Mouse (Mus musculus): ENCODE measurements around the gene Ric3. TPM values are rescaled to one million over a fixed set of nuclear protein-coding genes. Genes with fewer than 3 reads are reported as not detected.

The Ric3 gene
- total and polyA plus RNA-seq, 3 experiments, result 0.57 to 1.9 (median 1.1) TPM

DNA sequence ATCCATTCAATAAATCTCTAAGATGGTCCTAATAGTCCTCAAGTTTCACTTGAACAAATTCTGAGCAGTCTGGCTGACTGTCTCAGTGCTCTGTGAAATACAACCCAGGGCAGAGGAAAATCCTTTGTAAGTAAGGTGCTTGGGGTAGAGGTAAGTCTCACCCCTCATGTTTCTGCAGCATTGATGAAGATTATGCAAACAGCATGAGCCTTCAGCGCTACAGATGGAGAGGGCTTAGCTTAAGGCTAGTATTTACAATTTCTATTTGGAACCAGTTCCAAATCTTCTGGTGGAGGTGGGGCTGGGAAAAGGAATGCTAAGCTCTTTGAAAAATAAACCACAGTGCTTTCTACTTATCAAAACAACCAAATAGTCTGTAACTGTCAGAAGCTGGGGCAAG is 44.1 kb downstream of the Ric3 start:
- no peak for DNase-seq
- Histone ChIP-seq H3K27me3 (ENCODE audit: control insufficient read depth, insufficient read depth, low read length) (no peaks in the 10 kb centered on the region), H3K79me2 (replicated peaks; ENCODE audit: control insufficient read depth, insufficient read depth, low read length) (no peaks in the 10 kb centered on the region), H3K36me3 (ENCODE audit: control insufficient read depth, insufficient read depth, low read length) (no peaks in the 10 kb centered on the region), H3K27ac (no peak overlapping the region), H3K4me3 (no peak overlapping the region), H3K4me1 (ENCODE audit: control insufficient read depth, insufficient read depth, low read length) (no peaks in the 10 kb centered on the region), H3K9ac (ENCODE audit: low read depth, low read length) (no peak overlapping the region)
- no peak for TF ChIP-seq CTCF (IDR thresholded peaks at IDR 0.05)
- no peak for TF ChIP-seq POLR2A (IDR thresholded peaks at IDR 0.05; ENCODE audit: insufficient read depth, low read depth, low read length)
- no peak for TF ChIP-seq EP300 (IDR thresholded peaks at IDR 0.05; ENCODE audit: insufficient read depth, low read depth, low read length)
- 68% methylated on average over 1 of the region's 1 CpGs for WGBS
- intact Hi-C loops (cut with DNase I), result no loop called here

DNA sequence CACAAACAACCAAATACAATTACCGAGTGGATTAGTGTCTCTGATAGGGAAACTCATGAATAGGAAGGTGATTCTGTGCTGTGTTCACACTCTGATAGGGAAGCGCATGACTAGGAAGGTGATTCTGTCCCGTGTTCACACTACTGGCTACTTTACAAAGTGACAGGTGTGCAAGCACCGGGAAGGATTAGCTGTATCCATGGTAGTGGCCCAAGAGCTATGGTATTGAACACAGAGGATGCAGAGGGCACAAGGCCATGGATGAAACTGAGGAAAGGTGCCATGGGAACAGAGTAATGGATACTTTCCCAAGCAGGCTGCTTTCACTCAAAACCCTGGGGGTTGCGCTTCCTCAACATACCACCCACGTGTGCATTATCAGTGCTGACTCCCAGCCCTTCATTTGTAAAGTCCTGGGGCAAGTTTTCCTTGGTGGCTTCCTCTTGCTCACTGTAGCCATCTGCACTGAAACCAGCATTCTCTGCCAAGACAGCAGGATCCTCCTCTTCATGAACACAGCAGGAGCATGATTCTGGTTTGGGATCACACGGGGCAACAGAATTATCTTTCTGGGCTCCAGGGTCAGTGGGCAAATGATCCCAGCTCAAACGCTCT is 44.9 kb downstream of the Ric3 start:
- TF ChIP-seq CTCF (IDR thresholded peaks at IDR 0.05) (no peak), POLR2A (IDR thresholded peaks at IDR 0.05; ENCODE audit: insufficient read depth, low read depth, low read length) (no peak), EP300 (IDR thresholded peaks at IDR 0.05; ENCODE audit: insufficient read depth, low read depth, low read length) (no peak)
- Histone ChIP-seq H3K36me3 (ENCODE audit: control insufficient read depth, insufficient read depth, low read length) (no peaks in the 10 kb centered on the region), H3K79me2 (replicated peaks; ENCODE audit: control insufficient read depth, insufficient read depth, low read length) (no peaks in the 10 kb centered on the region), H3K4me3 (no peak overlapping the region), H3K27ac (no peak overlapping the region), H3K9ac (ENCODE audit: low read depth, low read length) (no peak overlapping the region), H3K27me3 (ENCODE audit: control insufficient read depth, insufficient read depth, low read length) (no peaks in the 10 kb centered on the region), H3K4me1 (ENCODE audit: control insufficient read depth, insufficient read depth, low read length) (no peaks in the 10 kb centered on the region)
- intact Hi-C loops (cut with DNase I), result no loop called here
- WGBS, result 67% methylated on average over 8 of the region's 8 CpGs
- no peak for DNase-seq

DNA sequence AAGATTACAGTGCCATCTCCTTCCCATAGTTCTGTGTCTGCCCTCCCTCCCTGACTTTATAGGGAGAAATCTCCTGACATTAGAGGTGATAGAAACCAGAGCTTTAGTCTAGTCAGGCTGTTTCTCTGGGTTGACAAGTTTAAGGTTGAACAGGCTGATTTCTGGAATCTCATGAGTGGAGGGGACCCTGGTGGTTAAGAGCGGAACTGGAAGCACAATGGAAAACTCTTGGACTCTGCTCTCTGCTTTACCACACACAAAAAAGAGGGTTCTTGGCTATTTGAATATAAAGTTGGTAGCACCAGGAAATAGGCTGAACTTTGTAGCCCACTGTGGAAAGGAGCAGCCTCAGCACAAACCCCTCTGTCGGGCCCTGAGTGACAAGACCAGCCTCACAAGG is 51.1 kb downstream of the Ric3 start:
- H3K27ac ChIP-seq, result no peak overlapping the region
- no peaks in the 10 kb centered on the region for H3K36me3 ChIP-seq (ENCODE audit: control insufficient read depth, insufficient read depth, low read length)
- no peaks in the 10 kb centered on the region for H3K79me2 ChIP-seq (replicated peaks; ENCODE audit: control insufficient read depth, insufficient read depth, low read length)
- no peak for DNase-seq
- intact Hi-C loops (cut with DNase I), result no loop called here
- H3K9ac ChIP-seq (ENCODE audit: low read depth, low read length), result no peak overlapping the region
- H3K4me1 ChIP-seq (ENCODE audit: control insufficient read depth, insufficient read depth, low read length), result no peaks in the 10 kb centered on the region
- TF ChIP-seq POLR2A (IDR thresholded peaks at IDR 0.05; ENCODE audit: insufficient read depth, low read depth, low read length), result no peak
- no peak for TF ChIP-seq EP300 (IDR thresholded peaks at IDR 0.05; ENCODE audit: insufficient read depth, low read depth, low read length)
- no peak for TF ChIP-seq CTCF (IDR thresholded peaks at IDR 0.05)
- no peaks in the 10 kb centered on the region for H3K27me3 ChIP-seq (ENCODE audit: control insufficient read depth, insufficient read depth, low read length)
- H3K4me3 ChIP-seq, result no peak overlapping the region
- WGBS, result 57% methylated on average over 2 of the region's 2 CpGs

DNA sequence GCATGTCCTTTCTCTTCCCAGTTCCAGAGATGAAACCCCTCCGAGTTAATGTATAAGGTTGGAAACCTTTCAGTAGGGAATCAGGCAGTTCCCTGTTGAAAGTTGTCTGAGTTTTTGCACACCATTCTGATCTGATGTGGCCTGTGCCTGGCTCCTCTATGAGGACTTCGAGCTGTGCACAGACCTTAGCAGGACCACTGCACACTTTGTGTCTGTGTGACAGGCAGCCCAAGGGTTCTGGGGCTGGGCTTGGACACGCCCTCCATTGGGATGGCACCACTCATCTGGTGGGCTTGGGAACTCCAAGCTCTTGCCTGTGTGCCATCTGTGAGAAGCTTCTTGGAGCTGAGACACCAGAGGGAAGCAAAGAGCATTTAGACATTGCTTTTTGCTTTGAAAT is 51.8 kb downstream of the Ric3 start:
- Histone ChIP-seq H3K4me3 (no peak overlapping the region), H3K27me3 (ENCODE audit: control insufficient read depth, insufficient read depth, low read length) (no peaks in the 10 kb centered on the region), H3K27ac (no peak overlapping the region), H3K79me2 (replicated peaks; ENCODE audit: control insufficient read depth, insufficient read depth, low read length) (no peaks in the 10 kb centered on the region), H3K4me1 (ENCODE audit: control insufficient read depth, insufficient read depth, low read length) (no peaks in the 10 kb centered on the region), H3K36me3 (ENCODE audit: control insufficient read depth, insufficient read depth, low read length) (no peaks in the 10 kb centered on the region), H3K9ac (ENCODE audit: low read depth, low read length) (no peak overlapping the region)
- WGBS, result 53% methylated on average over 3 of the region's 3 CpGs
- intact Hi-C loops (cut with DNase I), result no loop called here
- DNase-seq, result no peak
- TF ChIP-seq CTCF (IDR thresholded peaks at IDR 0.05), result no peak

DNA sequence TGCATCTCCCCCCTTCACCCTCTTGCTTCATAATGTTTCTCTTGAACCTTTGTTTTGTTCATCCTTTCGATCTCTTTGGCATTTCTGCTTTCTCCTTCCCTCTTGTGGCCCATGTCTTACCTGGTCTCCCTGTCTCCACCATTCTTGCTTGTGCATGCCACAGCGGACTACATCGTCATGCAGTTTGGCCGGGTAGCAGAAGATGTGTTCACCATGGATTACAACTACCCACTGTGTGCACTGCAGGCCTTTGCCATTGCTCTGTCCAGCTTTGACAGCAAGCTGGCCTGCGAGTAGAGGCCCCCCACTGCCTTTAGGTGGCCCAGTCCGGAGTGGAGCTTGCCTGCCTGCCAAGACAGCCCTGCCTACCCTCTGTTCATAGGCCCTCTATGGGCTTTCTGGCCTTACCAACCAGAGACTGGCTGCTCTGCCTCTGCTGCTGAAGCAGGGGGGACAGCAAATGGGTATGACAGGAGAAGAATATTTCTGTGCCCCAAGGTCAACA is 53.1 kb downstream of the Ric3 start:
- Histone ChIP-seq H3K4me3 (no peak overlapping the region), H3K4me1 (ENCODE audit: control insufficient read depth, insufficient read depth, low read length) (no peaks in the 10 kb centered on the region), H3K27ac (no peak overlapping the region), H3K27me3 (ENCODE audit: control insufficient read depth, insufficient read depth, low read length) (no peaks in the 10 kb centered on the region), H3K9ac (ENCODE audit: low read depth, low read length) (no peak overlapping the region), H3K79me2 (replicated peaks; ENCODE audit: control insufficient read depth, insufficient read depth, low read length) (no peaks in the 10 kb centered on the region), H3K36me3 (ENCODE audit: control insufficient read depth, insufficient read depth, low read length) (no peaks in the 10 kb centered on the region)
- WGBS, result 74% methylated on average over 6 of the region's 6 CpGs
- no peak for DNase-seq
- intact Hi-C loops (cut with DNase I), result loop anchor here (2.0 to 5.0 kb wide), 2 partner anchors 83 to 215 kb away; no protein-coding TSS in a partner anchor
- TF ChIP-seq POLR2A (IDR thresholded peaks at IDR 0.05; ENCODE audit: insufficient read depth, low read depth, low read length) (no peak), CTCF (IDR thresholded peaks at IDR 0.05) (no peak), EP300 (IDR thresholded peaks at IDR 0.05; ENCODE audit: insufficient read depth, low read depth, low read length) (no peak)

DNA sequence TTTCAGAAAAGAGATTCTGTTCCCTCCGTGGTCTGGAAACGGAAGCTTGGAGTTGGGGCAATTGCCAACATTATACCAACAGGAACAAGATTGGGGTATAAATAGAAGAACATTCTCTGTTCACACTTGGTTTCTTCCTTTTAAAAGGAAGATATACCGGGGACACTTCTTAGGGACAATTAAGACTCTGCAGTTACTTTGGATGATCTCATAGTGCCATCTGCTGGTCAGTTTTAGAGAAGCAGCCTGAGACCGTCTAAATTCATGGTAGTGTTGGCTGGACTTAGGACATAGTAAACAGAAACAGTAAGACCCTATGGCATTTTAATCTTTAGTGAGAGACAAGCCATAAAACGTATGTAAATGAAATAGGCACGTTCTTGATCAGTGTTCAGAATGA is 54.9 kb downstream of the Ric3 start:
- Histone ChIP-seq H3K4me3 (no peak overlapping the region), H3K9ac (ENCODE audit: low read depth, low read length) (no peak overlapping the region), H3K4me1 (ENCODE audit: control insufficient read depth, insufficient read depth, low read length) (no peaks in the 10 kb centered on the region), H3K27me3 (ENCODE audit: control insufficient read depth, insufficient read depth, low read length) (no peaks in the 10 kb centered on the region), H3K36me3 (ENCODE audit: control insufficient read depth, insufficient read depth, low read length) (no peaks in the 10 kb centered on the region), H3K27ac (no peak overlapping the region), H3K79me2 (replicated peaks; ENCODE audit: control insufficient read depth, insufficient read depth, low read length) (no peaks in the 10 kb centered on the region)
- DNase-seq, result no peak
- intact Hi-C loops (cut with DNase I), result loop anchor here (1.0 to 5.0 kb wide), 3 partner anchors 61 to 213 kb away; no protein-coding TSS in a partner anchor
- WGBS, result 24% methylated on average over 6 of the region's 6 CpGs
- no peak for TF ChIP-seq EP300 (IDR thresholded peaks at IDR 0.05; ENCODE audit: insufficient read depth, low read depth, low read length)
- TF ChIP-seq POLR2A (IDR thresholded peaks at IDR 0.05; ENCODE audit: insufficient read depth, low read depth, low read length), result no peak
- TF ChIP-seq CTCF (IDR thresholded peaks at IDR 0.05), result peak; percentile 92

Data from heart, adult 2 months (tissue).